Mouse (Mus musculus) lung, postnatal 0 days (tissue): Measurements from ENCODE around the gene Rgs6.

Experiments
- CTCF ChIP-seq: IDR thresholded peaks from 2 replicates; pipeline ENCODE4 v1.5.1; 2016; ENCODE audit warnings: antibody characterized with exemption, mild to moderate bottlenecking
- EP300 ChIP-seq: IDR thresholded peaks from 2 replicates; pipeline ENCODE4 v1.6.1; 2016; ENCODE audit warnings: antibody characterized with exemption, mild to moderate bottlenecking, control low read depth

GRCm38 (mm10) chr12:83073879-83074368 lies 485.8 kb downstream of the Rgs6 start:
- TF ChIP-seq CTCF (no peak), EP300 (no peak)
